Mouse (Mus musculus): ENCODE measurements around the gene Btbd16. TPM values are rescaled to one million over a fixed set of nuclear protein-coding genes. Genes with fewer than 3 reads are reported as not detected.

The Btbd16 gene
- polyA plus RNA-seq, 1 experiment from 2014 or later, result not detected

DNA sequence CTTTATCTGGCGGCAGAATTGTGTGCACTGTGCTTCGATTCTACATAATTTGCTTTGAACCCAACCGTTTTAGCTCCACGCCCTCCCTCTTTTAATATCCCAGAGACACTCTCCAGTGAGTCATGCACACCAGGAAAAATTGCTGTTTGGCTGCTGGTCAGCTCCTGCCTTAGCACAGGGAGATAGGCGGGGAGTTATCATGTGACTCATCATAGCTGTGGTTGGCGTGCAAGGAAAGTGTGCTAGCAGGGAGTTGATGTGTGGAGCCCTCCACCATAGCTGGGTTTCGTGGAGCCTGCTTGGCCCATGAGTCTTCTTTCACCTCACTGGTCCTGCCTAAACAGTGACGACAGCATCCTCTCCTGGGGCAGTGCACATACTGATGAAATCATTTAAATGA lies 33.9 kb downstream of the Btbd16 start:
- Histone ChIP-seq H3K9me3 (no peaks in the 10 kb centered on the region), H3K4me1 (peaks cover 4% of the 10 kb centered on the region; the same call in 1 of the 2 replicates), H3K36me3 (replicated peaks) (no peaks in the 10 kb centered on the region), H3K27me3 (ENCODE audit: poor library complexity, severe bottlenecking) (no peaks in the 10 kb centered on the region), H3K4me3 (no peak overlapping the region), H3K27ac (no peak overlapping the region)
- WGBS, result 85% methylated on average over 8 of the region's 8 CpGs
- DNase-seq (ENCODE audit: extremely low spot score, low spot score), result no peak

GRCm38 (mm10) chr7:130808694-130809093 lies 34.8 kb downstream of the Btbd16 start:
- Histone ChIP-seq H3K9me3 (no peaks in the 10 kb centered on the region), H3K27me3 (ENCODE audit: poor library complexity, severe bottlenecking) (no peaks in the 10 kb centered on the region), H3K27ac (no peak overlapping the region), H3K4me3 (no peak overlapping the region), H3K4me1 (peaks cover 4% of the 10 kb centered on the region; the same call in 1 of the 2 replicates), H3K36me3 (replicated peaks) (no peaks in the 10 kb centered on the region)
- WGBS, result 87% methylated on average over 6 of the region's 6 CpGs
- no peak for DNase-seq (ENCODE audit: extremely low spot score, low spot score)

GRCm38 (mm10) chr7:130810238-130810637 lies 36.4 kb downstream of the Btbd16 start:
- Histone ChIP-seq H3K4me3 (no peak overlapping the region), H3K27ac (no peak overlapping the region), H3K27me3 (ENCODE audit: poor library complexity, severe bottlenecking) (no peaks in the 10 kb centered on the region), H3K9me3 (no peaks in the 10 kb centered on the region), H3K36me3 (replicated peaks) (no peaks in the 10 kb centered on the region), H3K4me1 (peaks cover 4% of the 10 kb centered on the region; the same call in 1 of the 2 replicates)
- WGBS, result 84% methylated on average over 4 of the region's 4 CpGs
- DNase-seq (ENCODE audit: extremely low spot score, low spot score), result no peak

- Histone ChIP-seq H3K9me3 (no peaks in the 10 kb centered on the region), H3K36me3 (replicated peaks) (no peaks in the 10 kb centered on the region), H3K4me1 (peaks cover 4% of the 10 kb centered on the region; the same call in 1 of the 2 replicates), H3K27ac (no peak overlapping the region), H3K27me3 (ENCODE audit: poor library complexity, severe bottlenecking) (no peaks in the 10 kb centered on the region), H3K4me3 (peak overlapping the region; percentile 18; the same call in 1 of the 2 replicates)
- WGBS, result 43% methylated on average over 16 of the region's 16 CpGs
- no peak for DNase-seq (ENCODE audit: extremely low spot score, low spot score)
Measured at GRCm38 (mm10) chr7:130812407-130812806, 38.5 kb downstream of the Btbd16 start.

DNA sequence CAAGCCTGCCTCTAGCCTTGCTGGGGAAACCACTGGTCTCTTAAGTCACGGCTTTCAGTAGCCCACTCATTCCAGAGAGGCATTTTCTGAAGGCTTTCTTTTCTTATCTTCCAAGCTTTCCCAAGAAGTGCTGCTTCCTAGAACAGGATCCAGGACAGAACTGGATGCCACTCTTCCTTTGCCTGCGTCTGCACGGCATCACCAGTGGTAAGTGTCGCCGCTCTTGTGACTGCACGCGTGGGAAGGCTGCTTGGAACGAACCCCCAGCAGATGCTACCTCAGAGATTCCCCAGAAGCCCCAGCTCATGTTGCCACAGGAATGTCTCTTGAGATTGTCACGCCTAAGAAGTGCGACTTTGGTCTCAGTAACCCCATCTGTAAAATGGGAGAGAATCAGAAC lies 41.7 kb downstream of the Btbd16 start:
- H3K36me3 ChIP-seq (replicated peaks), result no peaks in the 10 kb centered on the region
- H3K4me3 ChIP-seq, result no peak overlapping the region
- no peak overlapping the region for H3K27ac ChIP-seq
- DNase-seq (ENCODE audit: extremely low spot score, low spot score), result no peak
- no peaks in the 10 kb centered on the region for H3K27me3 ChIP-seq (ENCODE audit: poor library complexity, severe bottlenecking)
- H3K4me1 ChIP-seq, result peaks cover 4% of the 10 kb centered on the region; the same call in 1 of the 2 replicates
- 92% methylated on average over 10 of the region's 10 CpGs for WGBS
- no peaks in the 10 kb centered on the region for H3K9me3 ChIP-seq

DNA sequence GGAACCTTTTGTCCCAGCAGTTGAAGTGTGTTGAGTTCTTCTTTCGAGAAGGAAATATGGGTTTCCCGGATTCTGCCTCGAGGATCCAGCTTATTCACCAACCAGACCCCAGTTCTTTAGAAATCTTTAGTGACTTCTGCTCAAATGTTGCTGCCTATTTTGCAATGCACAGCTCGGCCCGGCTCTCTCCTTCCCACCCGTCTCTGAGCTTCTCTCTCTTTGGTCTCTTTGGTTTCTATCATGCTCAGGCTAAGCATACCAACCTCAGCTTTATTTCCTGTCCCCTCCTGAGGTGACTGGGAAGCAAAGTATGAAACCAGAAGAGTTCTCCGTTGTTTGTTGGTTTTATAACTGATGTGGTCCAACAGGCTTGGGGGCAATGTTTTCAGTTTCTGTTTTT lies 42.4 kb downstream of the Btbd16 start:
- peaks cover 4% of the 10 kb centered on the region; the same call in 1 of the 2 replicates for H3K4me1 ChIP-seq
- no peaks in the 10 kb centered on the region for H3K9me3 ChIP-seq
- H3K4me3 ChIP-seq, result no peak overlapping the region
- WGBS, result 89% methylated on average over 7 of the region's 7 CpGs
- no peaks in the 10 kb centered on the region for H3K27me3 ChIP-seq (ENCODE audit: poor library complexity, severe bottlenecking)
- DNase-seq (ENCODE audit: extremely low spot score, low spot score), result no peak
- H3K27ac ChIP-seq, result no peak overlapping the region
- H3K36me3 ChIP-seq (replicated peaks), result no peaks in the 10 kb centered on the region

- Histone ChIP-seq H3K9me3 (no peaks in the 10 kb centered on the region), H3K36me3 (replicated peaks) (no peaks in the 10 kb centered on the region), H3K4me3 (no peak overlapping the region), H3K27ac (no peak overlapping the region), H3K4me1 (no peaks in the 10 kb centered on the region), H3K27me3 (ENCODE audit: poor library complexity, severe bottlenecking) (no peaks in the 10 kb centered on the region)
- DNase-seq (ENCODE audit: extremely low spot score, low spot score), result no peak
- WGBS, result 84% methylated on average over 5 of the region's 5 CpGs
Measured at GRCm38 (mm10) chr7:130818813-130819212, 44.9 kb downstream of the Btbd16 start.

DNA sequence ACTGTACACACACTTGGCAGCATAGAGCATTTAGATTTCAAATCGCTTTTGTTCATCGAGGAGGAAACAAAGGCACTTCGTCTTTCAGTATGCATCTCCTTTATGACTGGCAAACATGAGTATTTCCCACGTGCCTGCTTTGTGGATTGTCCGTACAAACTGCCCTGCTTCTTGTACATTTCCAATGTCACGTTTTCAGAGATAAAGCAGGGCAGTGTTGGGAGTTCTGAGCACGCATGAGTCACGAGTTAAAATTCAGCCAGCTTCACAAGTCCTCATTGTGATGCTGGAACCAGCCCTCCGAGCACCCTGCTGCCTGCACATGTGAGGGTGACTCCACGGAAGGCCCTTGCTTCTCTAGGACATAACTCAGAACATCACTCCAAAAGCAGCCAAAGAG lies 45.8 kb downstream of the Btbd16 start:
- WGBS, result 87% methylated on average over 10 of the region's 10 CpGs
- H3K9me3 ChIP-seq, result no peaks in the 10 kb centered on the region
- H3K36me3 ChIP-seq (replicated peaks), result no peaks in the 10 kb centered on the region
- H3K27me3 ChIP-seq (ENCODE audit: poor library complexity, severe bottlenecking), result no peaks in the 10 kb centered on the region
- H3K27ac ChIP-seq, result no peak overlapping the region
- DNase-seq (ENCODE audit: extremely low spot score, low spot score), result no peak
- H3K4me1 ChIP-seq, result no peaks in the 10 kb centered on the region
- H3K4me3 ChIP-seq, result no peak overlapping the region

DNA sequence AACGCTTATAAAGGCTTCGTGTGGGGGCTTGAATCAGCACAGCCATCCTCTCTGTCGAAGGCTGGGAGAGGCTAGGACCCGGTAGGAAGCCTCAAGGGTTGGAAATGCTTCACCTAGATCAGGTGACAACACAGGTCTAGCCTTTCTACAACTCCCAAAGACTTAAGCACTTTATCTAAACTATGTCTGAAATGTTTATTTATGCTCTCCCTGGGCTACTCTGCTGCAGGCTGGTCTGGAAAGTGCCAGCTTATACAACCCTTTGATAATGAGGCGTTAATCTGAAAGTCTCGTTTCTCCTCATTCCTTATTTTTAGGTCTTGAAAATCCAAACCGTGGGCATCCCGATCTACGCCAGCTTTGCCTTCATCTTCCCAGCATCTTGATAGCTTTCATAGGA lies 50.1 kb downstream of the Btbd16 start:
- Histone ChIP-seq H3K4me1 (no peaks in the 10 kb centered on the region), H3K36me3 (replicated peaks) (no peaks in the 10 kb centered on the region), H3K4me3 (no peak overlapping the region), H3K27ac (no peak overlapping the region), H3K9me3 (no peaks in the 10 kb centered on the region), H3K27me3 (ENCODE audit: poor library complexity, severe bottlenecking) (peaks cover 17% of the 10 kb centered on the region)
- DNase-seq (ENCODE audit: extremely low spot score, low spot score), result no peak
- WGBS, result 82% methylated on average over 9 of the region's 9 CpGs

- Histone ChIP-seq H3K4me1 (0 out of 2 replicates have a peak, but pooled peaks cover 4% of the 10 kb centered on the region), H3K27ac (no peak overlapping the region), H3K27me3 (ENCODE audit: poor library complexity, severe bottlenecking) (peaks cover 35% of the 10 kb centered on the region), H3K36me3 (replicated peaks) (no peaks in the 10 kb centered on the region), H3K4me3 (no peak overlapping the region), H3K9me3 (no peaks in the 10 kb centered on the region)
- no peak for DNase-seq (ENCODE audit: extremely low spot score, low spot score)
- 87% methylated on average over 3 of the region's 3 CpGs for WGBS
Measured at GRCm38 (mm10) chr7:130826343-130826742, 52.5 kb downstream of the Btbd16 start.

DNA sequence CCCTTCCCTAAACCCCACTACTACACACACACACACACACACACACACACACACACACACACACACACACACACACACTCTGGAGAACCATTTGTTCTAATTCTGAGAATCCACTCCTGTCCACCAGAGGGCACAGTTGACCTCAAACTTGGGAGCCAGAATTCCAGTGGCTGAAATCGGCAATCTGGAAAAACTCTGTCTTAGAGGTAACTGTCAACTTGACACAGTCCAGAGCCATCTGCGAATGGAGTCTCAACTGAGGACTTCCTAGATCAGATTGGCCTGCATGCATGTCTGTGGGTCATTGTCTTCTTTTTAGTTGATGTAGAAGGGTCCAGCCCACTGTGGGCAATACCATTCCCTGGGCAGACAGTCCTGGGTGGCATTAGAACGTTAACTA lies 53.6 kb downstream of the Btbd16 start:
- H3K4me3 ChIP-seq, result no peak overlapping the region
- peak; percentile 46 for DNase-seq (ENCODE audit: extremely low spot score, low spot score)
- no peak overlapping the region for H3K27ac ChIP-seq
- H3K9me3 ChIP-seq, result no peaks in the 10 kb centered on the region
- peaks cover 46% of the 10 kb centered on the region for H3K27me3 ChIP-seq (ENCODE audit: poor library complexity, severe bottlenecking)
- H3K4me1 ChIP-seq, result 0 out of 2 replicates have a peak, but pooled peaks cover 4% of the 10 kb centered on the region
- H3K36me3 ChIP-seq (replicated peaks), result no peaks in the 10 kb centered on the region
- 70% methylated on average over 3 of the region's 3 CpGs for WGBS

GRCm38 (mm10) chr7:130827844-130828403 lies 54.1 kb downstream of the Btbd16 start:
- Histone ChIP-seq H3K4me1 (0 out of 2 replicates have a peak, but pooled peaks cover 4% of the 10 kb centered on the region), H3K36me3 (replicated peaks) (no peaks in the 10 kb centered on the region), H3K4me3 (no peak overlapping the region), H3K27ac (no peak overlapping the region), H3K27me3 (ENCODE audit: poor library complexity, severe bottlenecking) (peaks cover 51% of the 10 kb centered on the region), H3K9me3 (no peaks in the 10 kb centered on the region)
- no peak for DNase-seq (ENCODE audit: extremely low spot score, low spot score)
- WGBS, result 91% methylated on average over 9 of the region's 9 CpGs

GRCm38 (mm10) chr7:130828475-130828874 lies 54.6 kb downstream of the Btbd16 start:
- Histone ChIP-seq H3K9me3 (no peaks in the 10 kb centered on the region), H3K36me3 (replicated peaks) (no peaks in the 10 kb centered on the region), H3K4me3 (no peak overlapping the region), H3K27me3 (ENCODE audit: poor library complexity, severe bottlenecking) (peaks cover 57% of the 10 kb centered on the region), H3K4me1 (0 out of 2 replicates have a peak, but pooled peaks cover 4% of the 10 kb centered on the region), H3K27ac (no peak overlapping the region)
- no peak for DNase-seq (ENCODE audit: extremely low spot score, low spot score)
- 91% methylated on average over 10 of the region's 10 CpGs for WGBS

Measured in forebrain, embryonic 10.5 days (tissue).